Mouse (Mus musculus): ENCODE results near the gene Foxk1.

Foxk1 gene

GRCm38 (mm10) chr5:142421886-142422285 is 20.6 kb downstream of the Foxk1 start:
- DNase-seq, result no peak

- no peak for DNase-seq
These were observed 21.8 kb downstream of the Foxk1 start for GRCm38 (mm10) chr5:142423141-142423540.

- DNase-seq, result no peak
These were observed 22.4 kb downstream of the Foxk1 start for GRCm38 (mm10) chr5:142423701-142424100.

GRCm38 (mm10) chr5:142424627-142425349 is 23.5 kb downstream of the Foxk1 start:
- DNase-seq, result peak; percentile 71

- DNase-seq, result no peak
These were observed 25.2 kb downstream of the Foxk1 start for GRCm38 (mm10) chr5:142426476-142426875.

- DNase-seq, result no peak
These were observed 26.6 kb downstream of the Foxk1 start for GRCm38 (mm10) chr5:142427876-142428275.

- no peak for DNase-seq
These were observed 27.4 kb downstream of the Foxk1 start for GRCm38 (mm10) chr5:142428691-142429090.

- no peak for DNase-seq
These were observed 29.7 kb downstream of the Foxk1 start for GRCm38 (mm10) chr5:142431029-142431428.

GRCm38 (mm10) chr5:142431811-142432434 is 30.6 kb downstream of the Foxk1 start:
- no peak for DNase-seq

GRCm38 (mm10) chr5:142432695-142433094 is 31.4 kb downstream of the Foxk1 start:
- no peak for DNase-seq

- DNase-seq, result no peak
These were observed 32.8 kb downstream of the Foxk1 start for GRCm38 (mm10) chr5:142434052-142434451.

GRCm38 (mm10) chr5:142435736-142436135 is 34.4 kb downstream of the Foxk1 start:
- DNase-seq, result no peak

GRCm38 (mm10) chr5:142438380-142438938 is 37.2 kb downstream of the Foxk1 start:
- no peak for DNase-seq

GRCm38 (mm10) chr5:142439911-142440432 is 38.7 kb downstream of the Foxk1 start:
- DNase-seq, result peak in 1 of 2 experiments; percentile 49

- peak; percentile 98 to 99 for DNase-seq
These were observed 39.3 kb downstream of the Foxk1 start for GRCm38 (mm10) chr5:142440451-142441147.

GRCm38 (mm10) chr5:142441332-142442044 is 40.2 kb downstream of the Foxk1 start:
- DNase-seq, result no peak

- DNase-seq, result no peak
These were observed 40.7 kb downstream of the Foxk1 start for GRCm38 (mm10) chr5:142442045-142442440.

- no peak for DNase-seq
These were observed 42.2 kb downstream of the Foxk1 start for GRCm38 (mm10) chr5:142443514-142443913.

- no peak for DNase-seq
These were observed 42.7 kb downstream of the Foxk1 start for GRCm38 (mm10) chr5:142443994-142444393.

- no peak for DNase-seq
These were observed 43.7 kb downstream of the Foxk1 start for GRCm38 (mm10) chr5:142444791-142445531.

- no peak for DNase-seq
These were observed 44.4 kb downstream of the Foxk1 start for GRCm38 (mm10) chr5:142445709-142446108.

- DNase-seq, result peak; percentile 77 to 89
These were observed 46.8 kb downstream of the Foxk1 start for GRCm38 (mm10) chr5:142448076-142448475.

Data from kidney, adult 8-10 months (tissue).